Mouse (Mus musculus) bone marrow macrophage, adult 2 months (primary cell): ENCODE data around the gene Knop1. TPM values are rescaled to one million over a fixed set of nuclear protein-coding genes. Genes with fewer than 3 reads are reported as not detected.

Experiments used
- H3K27ac ChIP-seq: 2 replicates; pipeline ENCODE4 v1.5.1; 2012; ENCODE audit warnings: low read depth, low read length; ENCODE audit not compliant: insufficient read depth
- H3K4me1 ChIP-seq: 2 replicates; pipeline ENCODE4 v1.6.1; 2012; ENCODE audit warnings: low read length; ENCODE audit not compliant: control insufficient read depth, insufficient read depth
- H3K4me3 ChIP-seq: 2 replicates; pipeline ENCODE4 v1.5.1; 2012; ENCODE audit warnings: mild to moderate bottlenecking, low read length, moderate library complexity; ENCODE audit not compliant: insufficient read depth
- CTCF ChIP-seq: IDR thresholded peaks from 2 replicates; pipeline ENCODE4 v1.5.1; 2012; ENCODE audit warnings: low read depth, mild to moderate bottlenecking, low read length, moderate library complexity
- POLR2A ChIP-seq: IDR thresholded peaks from 2 replicates; pipeline ENCODE4 v1.6.1; 2012; ENCODE audit warnings: mild to moderate bottlenecking, low read depth, low read length, borderline replicate concordance
- polyA plus RNA-seq: library from polyadenylated mRNA; stranded (reverse); fragments of >200 nt; gene quantifications from 2 replicates; pipeline ENCODE4 v1.2.4, GENCODE M21; 2012; ENCODE audit not compliant: missing spikeins, insufficient read depth, insufficient read length

The Knop1 gene
- polyA plus RNA-seq, 1 experiment, result 19.2 TPM

- Histone ChIP-seq H3K4me1 (peaks cover 16% of the 10 kb centered on the region), H3K4me3 (no peak overlapping the region), H3K27ac (peak overlapping the region; percentile 37)
- TF ChIP-seq CTCF, result no peak
- no peak for TF ChIP-seq POLR2A
These were observed 34.0 kb downstream of the Knop1 start for GRCm38 (mm10) chr7:118821887-118822556.

DNA sequence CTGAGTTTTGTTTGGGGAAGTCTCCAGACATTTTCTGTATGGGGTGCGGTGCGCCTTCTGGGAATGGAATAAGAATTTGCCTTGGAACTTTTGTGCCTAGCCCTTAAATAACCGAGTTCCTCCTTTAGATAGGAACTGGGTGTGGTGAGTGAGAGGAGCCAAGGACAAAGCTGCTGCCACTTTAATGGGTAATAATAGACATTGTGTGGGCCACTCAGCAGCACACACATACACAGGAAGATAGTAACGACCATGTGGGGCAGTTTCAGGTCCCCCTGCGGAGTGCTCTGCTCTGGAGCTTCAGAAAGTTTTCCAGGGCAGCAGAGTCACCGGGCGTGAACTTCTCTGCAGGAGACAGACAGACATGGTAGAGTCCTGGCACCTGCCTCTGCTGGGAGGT is 34.7 kb downstream of the Knop1 start:
- Histone ChIP-seq H3K4me1 (peaks cover 16% of the 10 kb centered on the region), H3K27ac (peak overlapping the region; percentile 64), H3K4me3 (no peak overlapping the region)
- TF ChIP-seq POLR2A, result no peak

DNA sequence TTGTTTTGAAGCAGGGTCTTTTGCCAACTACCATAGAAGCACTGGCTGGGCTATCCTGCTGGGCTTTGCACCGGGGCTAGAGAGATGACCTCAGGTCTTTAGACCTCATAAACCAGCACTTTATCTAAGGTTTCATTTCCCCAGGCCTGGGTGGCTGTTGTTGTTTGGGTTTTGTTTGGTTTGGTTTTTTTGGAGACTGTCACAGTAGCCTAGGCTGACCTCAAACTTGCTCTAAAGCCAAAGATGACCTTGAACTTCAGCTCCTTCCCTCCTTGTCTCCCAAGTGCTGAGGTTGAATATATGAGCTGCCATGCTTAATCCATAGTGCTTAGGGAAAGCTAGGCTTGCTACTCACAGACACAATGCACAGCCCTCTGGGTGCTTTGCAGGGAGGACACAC is 36.4 kb downstream of the Knop1 start:
- TF ChIP-seq CTCF, result no peak
- TF ChIP-seq POLR2A, result no peak
- H3K27ac ChIP-seq, result no peak overlapping the region
- peaks cover 18% of the 10 kb centered on the region for H3K4me1 ChIP-seq
- H3K4me3 ChIP-seq, result no peak overlapping the region

DNA sequence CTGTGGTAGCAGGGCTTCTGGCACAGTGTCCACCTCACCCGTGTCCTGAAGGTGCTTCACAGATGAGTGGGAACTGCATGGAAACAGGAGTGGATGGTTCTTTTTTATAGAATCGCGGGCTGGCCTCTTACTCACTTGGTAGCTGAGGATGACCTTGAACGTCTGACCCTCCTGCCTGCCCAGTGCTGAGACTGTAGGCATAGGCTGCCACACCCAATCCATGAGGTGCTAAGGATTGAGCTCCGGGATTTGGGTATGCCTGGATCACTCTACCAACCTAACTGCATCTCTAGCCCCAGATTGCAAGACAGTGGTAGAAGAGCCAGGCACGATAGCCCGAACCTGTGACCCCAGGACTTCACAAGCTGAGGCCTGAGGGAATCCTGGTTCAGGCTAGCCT is 38.3 kb downstream of the Knop1 start:
- Histone ChIP-seq H3K4me3 (no peak overlapping the region), H3K27ac (no peak overlapping the region), H3K4me1 (peaks cover 18% of the 10 kb centered on the region)
- TF ChIP-seq CTCF (no peak), POLR2A (no peak)

- TF ChIP-seq POLR2A (no peak), CTCF (no peak)
- H3K4me3 ChIP-seq, result no peak overlapping the region
- H3K4me1 ChIP-seq, result peaks cover 17% of the 10 kb centered on the region
- H3K27ac ChIP-seq, result no peak overlapping the region
These were observed 39.8 kb downstream of the Knop1 start for GRCm38 (mm10) chr7:118816275-118816674.

DNA sequence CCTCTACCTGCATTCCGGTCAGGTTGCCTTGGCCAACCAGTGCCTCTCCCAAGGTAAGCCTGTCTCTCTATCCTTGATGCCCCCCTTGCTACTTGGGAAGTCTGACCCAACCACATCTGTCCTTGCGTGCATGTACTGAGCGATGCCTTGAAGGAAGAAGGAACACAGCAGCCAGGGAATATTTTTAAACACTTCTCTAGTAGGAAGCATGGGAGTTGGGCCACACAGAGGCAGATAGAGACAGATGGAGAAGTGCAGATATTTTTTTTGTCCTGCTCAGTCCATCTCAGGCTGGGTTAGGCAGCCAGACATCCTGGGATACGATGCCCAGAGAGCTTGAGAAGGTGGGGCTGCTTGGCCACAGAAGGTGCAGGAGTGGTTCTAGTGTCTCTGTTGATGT is 42.5 kb downstream of the Knop1 start:
- H3K4me1 ChIP-seq, result peaks cover 14% of the 10 kb centered on the region
- TF ChIP-seq POLR2A (no peak), CTCF (no peak)
- H3K4me3 ChIP-seq, result no peak overlapping the region
- H3K27ac ChIP-seq, result no peak overlapping the region

DNA sequence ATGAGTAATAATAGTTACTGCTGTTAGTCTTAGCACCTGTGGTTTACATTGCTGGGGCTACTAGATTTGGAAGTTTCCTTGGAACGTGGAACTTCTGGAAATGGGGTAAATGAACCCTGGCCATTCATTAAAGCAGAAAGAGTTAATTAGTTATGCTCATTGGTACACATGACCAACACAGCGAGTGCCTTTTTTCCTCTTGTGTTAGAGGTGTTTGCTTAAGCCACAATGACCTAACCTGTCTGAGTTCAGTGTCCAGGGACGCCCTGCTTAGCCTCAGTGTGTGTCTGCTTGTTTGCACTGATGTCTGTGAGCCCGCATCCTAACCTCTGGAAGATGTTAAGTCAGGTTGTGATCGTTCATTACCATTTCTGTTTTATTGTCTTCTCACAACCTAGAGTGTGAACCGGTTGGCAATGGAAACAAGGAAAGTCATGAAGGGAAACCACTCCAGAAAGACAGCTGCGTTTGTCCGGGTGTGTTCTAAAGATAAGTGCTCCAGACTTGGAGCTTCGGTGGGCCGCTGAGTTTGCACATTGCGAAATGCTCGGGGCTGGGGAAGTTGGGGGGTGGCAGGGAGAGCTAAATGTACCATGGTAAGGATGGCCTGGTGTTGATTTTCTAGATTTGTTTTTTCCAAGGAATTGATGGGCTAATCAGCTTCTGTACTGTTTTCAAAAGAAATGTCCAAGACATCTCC is 44.5 kb downstream of the Knop1 start:
- peaks cover 14% of the 10 kb centered on the region for H3K4me1 ChIP-seq
- TF ChIP-seq CTCF, result no peak
- no peak for TF ChIP-seq POLR2A
- H3K4me3 ChIP-seq, result no peak overlapping the region
- peak overlapping the region; percentile 14 for H3K27ac ChIP-seq

- Histone ChIP-seq H3K4me3 (no peak overlapping the region), H3K27ac (no peak overlapping the region), H3K4me1 (peaks cover 15% of the 10 kb centered on the region)
- TF ChIP-seq POLR2A (no peak), CTCF (no peak)
These were observed 48.2 kb downstream of the Knop1 start for GRCm38 (mm10) chr7:118807899-118808298.

DNA sequence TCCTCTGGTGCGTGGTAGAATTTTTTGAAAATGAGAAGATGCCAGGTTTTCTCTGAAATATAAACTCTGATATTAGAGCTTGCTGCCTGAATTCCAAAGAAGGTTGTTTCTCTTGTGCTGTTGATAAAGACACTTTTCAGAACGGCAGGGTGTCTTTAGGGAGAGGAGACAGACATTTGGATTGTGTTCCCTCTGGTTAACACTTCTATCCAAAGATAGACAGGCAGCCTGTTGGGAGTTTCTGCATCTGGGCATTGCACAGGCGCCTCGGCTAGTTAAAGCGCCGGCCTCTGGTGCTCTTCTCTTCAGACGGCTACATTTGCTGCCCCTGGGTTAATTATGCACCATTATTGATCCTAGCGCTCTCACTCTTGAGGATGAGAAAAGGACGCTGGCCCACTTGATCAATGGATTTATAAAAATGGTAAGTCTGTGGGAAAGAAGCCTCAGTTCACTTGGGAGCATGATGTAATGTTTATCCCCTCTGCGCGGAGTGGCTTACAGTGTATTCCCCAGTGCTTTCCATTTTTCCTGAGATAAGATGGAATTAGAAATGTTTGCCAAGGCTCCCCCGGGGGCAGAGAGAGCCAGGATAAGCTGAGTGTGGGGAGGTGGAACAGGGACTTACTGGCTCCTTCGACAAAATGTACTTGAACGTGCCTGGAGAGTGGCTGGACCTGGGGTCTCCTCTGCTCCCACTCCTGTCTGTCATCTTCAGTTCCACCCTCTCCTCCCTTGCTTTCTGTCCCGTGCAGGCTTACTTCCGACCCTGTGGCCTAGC is 49.2 kb downstream of the Knop1 start:
- no peak overlapping the region for H3K4me3 ChIP-seq
- peaks cover 20% of the 10 kb centered on the region for H3K4me1 ChIP-seq
- H3K27ac ChIP-seq, result no peak overlapping the region
- TF ChIP-seq CTCF (no peak), POLR2A (no peak)

DNA sequence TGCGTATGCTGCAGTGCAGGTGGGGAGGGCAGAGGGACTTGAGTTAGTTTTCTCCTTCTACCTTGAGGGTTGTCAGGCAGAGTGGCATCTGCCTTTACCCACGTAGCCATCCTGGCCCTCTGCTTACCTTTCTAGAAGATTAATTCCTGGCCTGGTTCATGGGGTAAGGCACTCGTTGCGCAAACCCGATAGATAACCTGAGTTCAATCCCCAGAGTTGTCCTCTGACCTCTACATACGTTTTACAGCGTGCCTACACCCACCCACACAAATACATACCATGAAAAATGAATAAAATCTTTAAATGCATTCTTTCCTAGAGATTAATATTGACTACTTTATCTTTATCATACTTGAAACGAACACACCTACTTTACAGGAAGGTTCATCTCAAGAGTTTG is 52.6 kb downstream of the Knop1 start:
- Histone ChIP-seq H3K4me1 (peaks cover 40% of the 10 kb centered on the region), H3K27ac (no peak overlapping the region), H3K4me3 (no peak overlapping the region)
- TF ChIP-seq CTCF, result no peak
- no peak for TF ChIP-seq POLR2A
